Mouse (Mus musculus) heart, embryonic 15.5 days (tissue): Measurements from ENCODE around the gene Ror1. TPM values are rescaled to one million over a fixed set of nuclear protein-coding genes. Genes with fewer than 3 reads are reported as not detected.
A peak's percentile ranks its signal among the peaks of the same experiment; 100 is the strongest.

Experiments used
- ATAC-seq: fragments of 200-750 bp; cut with Nextera tagmentation; replicated peaks from 2 replicates; pipeline ENCODE4 v1.8.0; 2017; ENCODE audit warnings: low read depth, moderate TSS enrichment; ENCODE audit not compliant: insufficient number of reproducible peaks, insufficient read depth, low FRiP score
- H3K27ac ChIP-seq: fragments of 300-500 bp; sonication (generic); 2 replicates; pipeline ENCODE4 v1.5.1; 2015; ENCODE audit warnings: mild to moderate bottlenecking, inconsistent platforms
- H3K27me3 ChIP-seq: fragments of 300-500 bp; sonication (generic); 2 replicates; pipeline ENCODE4 v1.6.1; 2015; ENCODE audit warnings: inconsistent platforms
- H3K36me3 ChIP-seq: fragments of 300-500 bp; sonication (generic); 2 replicates; pipeline ENCODE4 v1.6.1; 2015; ENCODE audit warnings: mild to moderate bottlenecking, inconsistent platforms
- H3K4me1 ChIP-seq: fragments of 300-500 bp; sonication (generic); replicated peaks from 2 replicates; pipeline ENCODE4 v1.6.1; 2015; ENCODE audit warnings: inconsistent platforms
- H3K4me2 ChIP-seq: fragments of 300-500 bp; sonication (generic); 2 replicates; pipeline ENCODE4 v1.6.1; 2015; ENCODE audit warnings: inconsistent platforms, mild to moderate bottlenecking, moderate library complexity
- H3K4me3 ChIP-seq: fragments of 300-500 bp; sonication (generic); 2 replicates; pipeline ENCODE4 v1.5.1; 2015; ENCODE audit warnings: mild to moderate bottlenecking, inconsistent platforms
- H3K9ac ChIP-seq: fragments of 300-500 bp; sonication (generic); 2 replicates; pipeline ENCODE4 v1.6.1; 2015; ENCODE audit warnings: mild to moderate bottlenecking, inconsistent platforms
- H3K9me3 ChIP-seq: fragments of 300-500 bp; sonication (generic); replicated peaks from 2 replicates; pipeline ENCODE4 v1.6.1; 2016; ENCODE audit warnings: inconsistent platforms
- WGBS: fragments of 180-500 bp; shearing (Covaris S2); methylation state at CpG from one replicate; pipeline ENCODE4 v1.1.7; 2015; ENCODE audit warnings: mixed read lengths; 5-methylcytosine and 5-hydroxymethylcytosine counted together
- polyA plus RNA-seq: library from polyadenylated mRNA; unstranded; fragments of >200 nt; fragmentation: Nextera tagmentation; extraction: Ambion mirVana; gene quantifications from 2 replicates; pipeline ENCODE4 v1.2.1, GENCODE M21; 2015

The Ror1 gene
- polyA plus RNA-seq, 1 experiment from 2014 or later: 12.9 TPM

GRCm38 (mm10) chr4:100446897-100447296 is 351.3 kb downstream of the Ror1 start:
- H3K36me3 ChIP-seq: peaks cover 2% of the 10 kb centered on the region
- 63% methylated on average over 3 of the region's 3 CpGs for WGBS

GRCm38 (mm10) chr4:100462493-100463120 is 367.0 kb downstream of the Ror1 start:
- Histone ChIP-seq H3K36me3 (no peaks in the 10 kb centered on the region), H3K4me1 (no peaks in the 10 kb centered on the region), H3K9me3 (no peaks in the 10 kb centered on the region), H3K4me2 (no peak overlapping the region), H3K27me3 (no peaks in the 10 kb centered on the region), H3K4me3 (no peak overlapping the region), H3K27ac (no peak overlapping the region), H3K9ac (no peak overlapping the region)
- ATAC-seq: no peak
- WGBS: 55% methylated on average over 9 of the region's 9 CpGs

More at GRCm38 (mm10) chr4:100446897-100447296, 351.3 kb downstream of the Ror1 start:
- Histone ChIP-seq H3K9me3 (no peaks in the 10 kb centered on the region), H3K4me1 (no peaks in the 10 kb centered on the region), H3K4me3 (no peak overlapping the region), H3K27ac (no peak overlapping the region), H3K4me2 (no peak overlapping the region), H3K9ac (no peak overlapping the region), H3K27me3 (no peaks in the 10 kb centered on the region)
- ATAC-seq: no peak

- H3K36me3 ChIP-seq: no peaks in the 10 kb centered on the region
- no peaks in the 10 kb centered on the region for H3K9me3 ChIP-seq
- peak within 1 kb of the TSS; percentile 57 for H3K4me2 ChIP-seq
- no peaks in the 10 kb centered on the region for H3K27me3 ChIP-seq
- H3K27ac ChIP-seq: no peak within 1 kb of the TSS
- H3K4me1 ChIP-seq: no peaks in the 10 kb centered on the region; the same call in 1 of the 2 replicates
- H3K9ac ChIP-seq: no peak within 1 kb of the TSS
- peak within 1 kb of the TSS; percentile 36 for H3K4me3 ChIP-seq
- 0 out of 2 replicates have a peak, but pooled peaks have one; percentile 27 for ATAC-seq
- WGBS: 30% methylated on average over 15 of the region's 15 CpGs
Observed at GRCm38 (mm10) chr4:100478592-100479321, 383.2 kb downstream of the Ror1 start, which contains the start of gene Ube2u. TSS of gene Ube2u (plus strand) at chr4:100478849.

GRCm38 (mm10) chr4:100488447-100488846 is 392.9 kb downstream of the Ror1 start:
- no peak overlapping the region for H3K27ac ChIP-seq
- ATAC-seq: no peak
- 87% methylated on average over 3 of the region's 3 CpGs for WGBS
- no peaks in the 10 kb centered on the region for H3K36me3 ChIP-seq
- H3K27me3 ChIP-seq: no peaks in the 10 kb centered on the region
- no peak overlapping the region for H3K9ac ChIP-seq
- H3K9me3 ChIP-seq: no peaks in the 10 kb centered on the region
- H3K4me1 ChIP-seq: no peaks in the 10 kb centered on the region
- no peak overlapping the region for H3K4me3 ChIP-seq
- no peak overlapping the region for H3K4me2 ChIP-seq

Other genes starting within 250 kb of the Ror1 start
- 231 and 240 TPM in 2 replicates for gene Pgm1, start 166.4 kb upstream of the Ror1 start, polyA plus RNA-seq
- gene Itgb3bp, start 166.0 kb upstream of the Ror1 start, polyA plus RNA-seq: 26.9 and 39.2 TPM in 2 replicates